Mouse (Mus musculus) layer of hippocampus, adult 11-12 months (tissue): ENCODE results near the gene Phf21a.
A peak's percentile ranks its signal among the peaks of the same experiment; 100 is the strongest.

Source experiments
- DNase-seq: peaks from one replicate; pipeline ENCODE4 v3.0.0; 2022; ENCODE audit warnings: low spot score

Phf21a gene

DNA sequence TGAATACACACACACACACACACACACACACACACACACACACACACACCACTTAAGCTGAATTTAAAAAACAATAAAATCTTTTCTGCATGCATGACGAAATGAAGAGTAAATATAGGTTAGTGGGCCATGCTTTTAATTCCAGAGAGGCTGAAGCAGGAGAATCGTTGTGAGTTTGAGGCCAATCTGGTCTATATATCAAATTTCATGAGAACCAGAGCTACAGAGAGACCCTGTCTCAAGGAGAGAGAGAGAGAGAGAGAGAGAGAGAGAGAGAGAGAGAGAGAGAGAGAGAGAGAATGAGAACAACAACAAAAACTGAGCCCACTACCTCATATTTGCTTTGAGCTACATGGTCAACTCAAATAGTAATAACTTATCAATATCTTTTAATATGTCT, at the start of gene Phf21a:
Phf21a (plus strand) TSS at position 301 of the 400 bp plus-strand sequence.
- no peak for DNase-seq

DNA sequence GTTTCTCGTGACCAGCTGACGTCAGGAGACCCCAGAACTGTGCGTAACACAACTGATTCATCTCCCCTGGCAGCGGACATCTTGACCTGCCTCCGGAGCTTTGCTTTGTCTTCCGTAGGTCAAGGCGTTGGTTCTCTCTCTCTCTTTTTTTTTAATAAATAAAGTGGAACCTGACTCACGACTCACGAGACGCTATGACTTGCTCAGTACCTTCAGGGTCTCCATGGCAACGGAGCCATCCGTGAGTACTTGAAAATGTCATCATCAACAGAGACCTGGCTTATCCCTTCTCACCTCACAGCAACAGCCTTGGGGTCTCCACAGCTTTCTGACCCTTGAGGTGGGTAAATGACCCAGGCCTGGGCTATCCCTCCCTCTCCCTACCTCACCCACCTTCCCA, 49.6 kb upstream of the Phf21a start:
- no peak for DNase-seq

DNA sequence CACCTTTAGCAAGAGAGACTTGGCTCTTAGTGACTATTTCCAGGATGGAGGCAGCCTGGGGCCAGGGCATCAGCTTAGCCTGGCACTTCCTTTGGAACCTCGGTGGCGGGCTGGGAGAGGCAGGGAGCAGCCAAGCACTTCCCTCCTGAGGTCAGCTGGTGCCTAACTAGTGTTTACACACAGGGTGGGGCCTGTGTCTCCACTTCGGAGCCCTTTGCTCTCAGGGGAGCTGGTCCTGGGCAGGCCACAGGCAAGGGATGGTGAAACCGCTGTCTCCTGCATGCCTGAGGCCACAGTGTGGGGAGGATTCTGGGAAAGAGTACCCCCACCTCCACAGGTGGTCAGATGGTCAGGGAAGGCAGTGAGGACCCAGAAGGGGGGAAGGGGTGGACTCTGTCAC, 45.3 kb upstream of the Phf21a start:
- no peak for DNase-seq

DNA sequence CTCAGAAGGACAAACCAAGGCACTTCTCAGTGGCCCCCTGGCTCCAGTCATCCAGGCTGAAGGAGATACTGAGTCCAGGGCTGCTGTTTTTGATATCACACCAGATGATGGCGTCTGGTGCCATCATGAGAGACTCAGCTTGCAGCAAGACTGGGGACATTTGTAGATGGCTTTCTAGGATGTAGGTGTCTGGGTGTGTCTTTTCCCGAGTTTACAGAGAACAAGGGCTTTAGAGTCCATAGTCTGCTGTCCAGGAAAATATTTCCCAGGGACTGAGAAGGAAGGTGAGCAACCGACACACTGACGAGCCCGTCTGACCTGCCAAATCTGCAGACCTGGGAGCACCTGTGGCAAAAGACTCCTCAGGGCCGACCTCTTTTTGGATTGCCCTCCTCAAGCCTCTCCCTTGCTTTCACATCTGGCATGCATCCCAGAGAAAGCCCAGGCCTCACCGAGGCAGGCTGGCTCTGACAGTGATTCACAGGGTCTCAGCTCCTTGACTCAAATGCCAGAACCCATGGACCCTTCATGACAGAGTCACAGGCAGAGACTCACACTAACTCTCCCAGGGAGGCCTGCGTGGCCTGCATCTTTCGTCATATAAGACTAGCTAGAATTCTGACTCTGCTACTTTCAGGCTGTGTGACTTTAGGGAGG, 44.8 kb upstream of the Phf21a start:
- no peak for DNase-seq

DNA sequence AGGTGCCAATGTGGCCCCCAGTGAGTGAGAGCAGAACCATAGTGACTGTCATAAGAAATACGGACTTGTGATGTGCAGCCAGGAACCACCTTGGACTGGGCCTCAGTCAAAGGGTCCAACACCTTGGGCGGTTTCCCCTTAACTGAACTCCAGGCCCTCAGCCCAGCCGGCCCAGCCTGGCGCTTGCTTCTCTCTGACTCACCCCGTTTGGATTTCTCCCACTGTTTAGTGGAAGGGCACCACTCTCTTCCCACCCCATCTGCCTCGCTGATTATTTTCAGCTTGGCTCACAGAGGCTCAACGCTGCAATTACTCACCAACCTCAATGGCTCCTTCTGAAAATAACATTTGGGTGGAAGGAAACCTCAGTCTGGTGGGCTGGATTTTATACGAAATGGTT, 40.7 kb upstream of the Phf21a start:
- DNase-seq: peak; percentile 44

DNA sequence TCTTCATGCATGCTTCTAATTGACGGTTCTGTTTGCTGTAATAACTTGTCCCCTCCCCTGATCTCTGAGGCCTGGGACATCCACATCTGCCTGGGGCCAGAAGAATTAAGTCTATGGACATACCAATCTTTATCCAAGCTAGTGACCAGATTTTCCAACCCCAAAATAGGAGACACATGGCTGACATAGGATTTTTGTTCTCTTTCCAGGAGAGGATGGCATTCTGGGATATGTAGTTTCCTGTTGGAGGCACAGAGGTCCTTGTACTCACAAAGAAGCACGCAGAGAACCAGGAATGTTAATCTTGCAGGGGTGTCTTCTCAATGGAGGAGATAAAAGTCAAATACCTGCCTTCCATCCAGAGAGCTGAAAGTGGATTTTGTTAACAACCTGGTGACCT, 40.2 kb upstream of the Phf21a start:
- no peak for DNase-seq

DNA sequence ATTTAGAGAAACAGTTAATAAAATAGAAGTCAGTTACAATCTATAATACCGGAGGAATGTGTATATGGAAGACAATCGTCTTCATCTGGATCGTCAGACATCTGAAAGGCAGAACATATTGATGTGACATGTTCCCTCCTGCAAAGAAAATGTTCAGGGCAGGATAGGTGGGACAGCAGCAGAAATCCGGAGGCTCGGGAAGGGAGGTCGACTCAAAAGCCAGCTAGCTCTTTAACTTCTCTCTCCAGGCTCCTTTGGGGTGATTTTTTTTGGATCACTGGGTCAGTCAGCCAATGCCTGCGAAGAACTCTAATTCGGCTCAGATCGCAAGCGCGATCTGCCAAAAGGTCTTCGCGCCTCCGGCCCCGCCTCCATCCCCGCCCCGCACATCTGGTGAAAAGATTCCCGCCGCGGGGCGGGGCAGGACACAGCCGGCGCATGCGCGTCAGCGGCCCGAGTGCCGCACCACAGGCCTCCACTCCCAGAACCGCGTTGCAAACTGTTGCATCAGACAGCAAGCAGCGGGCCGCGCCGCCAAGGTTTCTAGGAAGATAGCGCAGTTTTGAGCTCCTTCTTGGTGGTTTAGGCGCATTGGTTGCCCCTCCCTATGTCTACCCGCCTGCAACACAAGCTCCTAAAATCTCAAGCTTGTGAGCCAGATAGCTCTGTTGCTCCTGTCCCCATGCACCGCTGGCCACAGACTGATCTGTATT, 37.7 kb upstream of the Phf21a start:
- peak; percentile 86 for DNase-seq

DNA sequence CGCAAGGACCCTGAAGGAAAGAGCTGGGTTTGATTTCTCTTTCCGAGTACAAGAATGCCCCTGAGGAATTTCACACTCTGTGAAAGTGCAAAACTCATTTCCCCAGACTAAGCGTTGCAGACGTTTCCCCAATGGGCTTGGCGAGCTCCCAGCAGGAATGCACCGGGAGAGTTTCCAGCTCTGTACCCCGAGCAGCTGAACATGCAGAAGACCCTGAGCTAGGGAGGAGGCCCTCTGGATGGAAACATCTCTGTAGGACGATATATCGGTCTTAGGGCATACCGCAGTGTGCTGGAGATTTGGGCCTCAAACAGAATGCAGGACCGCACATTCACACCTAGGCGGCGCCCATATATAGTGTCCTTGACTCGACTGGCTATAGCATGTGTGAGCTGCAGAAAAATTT, 37.1 kb upstream of the Phf21a start:
- DNase-seq: peak; percentile 55

DNA sequence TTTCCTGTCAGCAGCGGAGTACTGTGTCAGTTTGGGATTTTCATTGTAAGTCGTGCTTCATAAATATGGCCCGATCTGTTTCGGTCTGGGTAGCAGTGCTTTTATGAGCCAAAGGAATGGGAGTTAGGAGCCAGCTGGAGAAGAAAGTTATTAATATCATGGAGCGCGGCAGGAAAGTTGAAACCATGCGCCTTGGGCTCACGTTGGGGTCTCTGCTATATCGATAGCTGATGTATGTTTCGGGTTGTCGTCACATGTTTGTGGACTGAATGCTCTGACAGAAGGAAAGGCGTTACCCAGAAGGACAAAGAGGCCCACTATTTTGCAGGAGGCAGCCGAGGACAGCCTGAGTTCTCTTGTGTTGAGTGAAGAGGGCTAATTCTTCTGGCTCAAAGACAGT, 36.2 kb upstream of the Phf21a start:
- no peak for DNase-seq

DNA sequence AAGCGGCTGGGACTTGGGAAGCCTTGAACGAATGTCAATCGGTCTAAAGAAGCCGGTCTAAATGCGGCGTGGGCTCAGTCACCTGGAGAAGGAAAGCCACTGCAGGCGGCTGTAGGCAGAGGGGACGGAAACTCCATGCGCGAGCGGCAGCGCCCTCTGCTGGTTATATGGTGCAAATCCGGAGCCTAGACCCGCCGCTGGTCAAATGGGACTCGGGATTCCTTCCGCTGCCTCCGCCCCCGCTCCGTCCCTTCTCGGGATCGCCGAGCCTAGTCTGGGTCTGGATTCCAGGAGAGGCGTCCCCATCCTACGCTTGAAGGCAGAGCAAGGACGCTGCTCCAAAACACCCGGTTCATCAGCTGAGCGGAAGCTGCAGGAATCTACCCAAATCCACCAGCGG, 34.4 kb upstream of the Phf21a start:
- peak; percentile 92 for DNase-seq

DNA sequence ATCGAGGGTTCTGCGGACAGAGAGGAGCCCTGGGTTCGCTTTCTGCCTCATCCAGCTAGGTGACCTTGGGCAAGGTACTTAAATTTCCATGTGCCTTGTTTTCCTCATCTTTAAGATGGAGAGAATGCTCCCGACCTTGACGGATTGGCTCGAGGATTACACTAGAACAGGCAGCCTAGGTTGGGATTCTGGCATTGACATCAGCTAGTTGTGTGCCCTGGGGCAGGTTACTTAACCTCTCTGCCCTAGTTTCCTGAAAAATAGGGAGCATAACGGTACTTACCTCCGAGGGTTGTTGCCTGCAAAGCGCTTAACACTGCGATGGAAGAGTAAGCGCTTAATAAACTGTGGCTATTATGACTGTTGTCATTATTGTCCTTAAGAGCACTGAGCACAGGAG, 34.0 kb upstream of the Phf21a start:
- no peak for DNase-seq

DNA sequence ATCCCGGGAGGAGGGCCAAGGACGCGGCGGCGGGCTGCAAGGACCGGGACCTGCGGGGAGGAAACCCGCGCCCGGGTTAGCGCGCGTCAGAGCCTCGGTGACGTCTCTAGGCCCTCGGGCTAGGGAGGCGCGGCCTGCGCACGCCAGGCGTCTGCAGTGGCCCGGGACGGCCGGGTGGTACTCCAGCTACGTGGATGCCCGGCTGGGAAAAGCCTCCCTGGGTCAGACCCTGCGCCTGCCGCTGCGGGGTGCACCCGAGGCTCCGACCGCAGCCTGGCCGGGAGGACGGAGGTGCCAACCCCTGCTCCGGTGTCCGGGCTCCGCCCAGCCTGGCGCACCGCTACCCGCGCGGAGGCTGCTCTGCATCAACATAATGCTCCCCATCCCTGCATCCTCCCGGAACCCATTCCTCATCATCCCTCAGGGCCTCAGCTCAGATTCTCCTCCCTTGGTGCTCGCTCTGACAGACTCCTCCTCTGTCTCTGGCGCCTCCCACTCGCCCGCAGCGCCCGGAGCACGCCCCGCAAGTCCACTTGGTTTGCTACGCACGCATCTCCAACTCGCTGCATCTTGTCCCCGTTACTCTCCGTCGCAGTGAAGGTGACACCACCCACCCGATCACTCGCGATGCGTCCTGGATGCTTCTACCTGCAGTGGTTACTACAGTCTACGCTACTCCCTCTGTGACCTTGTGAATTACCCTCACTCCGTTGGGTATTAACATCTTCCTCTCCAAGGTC, 33.3 kb upstream of the Phf21a start:
- peak; percentile 62 for DNase-seq

DNA sequence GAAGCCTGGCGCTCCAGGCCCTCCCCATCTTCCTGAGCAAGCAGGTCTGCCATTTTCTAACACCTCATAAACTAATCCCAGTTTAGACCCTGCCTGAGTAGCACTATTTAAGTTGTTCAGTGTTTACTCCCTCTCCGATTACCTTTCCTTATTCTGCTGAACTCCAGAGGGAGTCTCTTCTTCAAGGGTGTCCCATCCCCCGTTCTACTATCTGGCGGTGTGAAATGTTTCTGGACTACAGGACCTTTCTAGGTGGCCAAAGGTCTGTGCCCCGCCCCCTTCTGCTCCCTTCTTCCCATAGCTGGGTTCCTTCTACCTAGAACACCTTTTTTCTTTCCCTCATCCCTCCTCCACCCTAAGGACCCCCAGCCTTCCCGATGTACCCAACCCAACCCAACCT, 32.6 kb upstream of the Phf21a start:
- DNase-seq: no peak

DNA sequence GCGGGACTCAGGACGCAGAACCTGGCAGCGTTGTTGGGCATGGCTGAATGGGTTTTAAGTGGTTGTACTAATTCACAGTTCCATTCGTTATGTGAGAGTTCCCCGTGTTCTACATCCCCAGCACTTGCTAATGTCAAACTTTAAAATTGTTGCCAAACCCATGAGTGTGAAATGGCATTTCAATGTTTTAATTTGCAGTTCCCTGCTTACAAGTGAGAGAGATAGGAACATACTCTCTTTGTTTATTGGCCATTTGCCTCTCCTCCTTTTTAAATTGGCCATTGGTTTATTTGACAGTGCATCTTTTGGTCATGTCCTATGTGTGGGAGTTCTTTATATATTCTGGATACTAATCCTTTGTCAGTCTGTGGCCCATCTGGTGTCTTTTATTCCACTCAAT, 31.6 kb upstream of the Phf21a start:
- DNase-seq: peak; percentile 21

DNA sequence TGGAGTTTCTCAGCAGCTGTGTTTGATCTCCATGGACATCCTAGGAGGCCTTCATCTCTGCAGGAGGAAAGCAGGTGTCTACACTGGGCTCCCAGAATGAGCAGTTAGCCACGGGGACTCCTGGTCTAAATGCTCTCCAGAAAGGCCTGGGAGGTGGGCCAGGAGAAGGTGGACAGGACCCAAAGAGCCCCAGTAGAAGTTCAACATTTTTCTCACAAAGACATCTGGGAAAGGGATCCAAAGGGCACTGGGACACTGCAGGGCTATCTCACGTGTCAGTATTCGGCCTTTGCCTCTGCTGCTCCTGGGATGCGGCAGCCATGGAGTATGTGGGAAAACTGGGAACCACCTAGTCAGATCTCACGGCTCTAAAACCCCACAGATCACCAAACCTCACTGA, 29.8 kb upstream of the Phf21a start:
- DNase-seq: no peak

DNA sequence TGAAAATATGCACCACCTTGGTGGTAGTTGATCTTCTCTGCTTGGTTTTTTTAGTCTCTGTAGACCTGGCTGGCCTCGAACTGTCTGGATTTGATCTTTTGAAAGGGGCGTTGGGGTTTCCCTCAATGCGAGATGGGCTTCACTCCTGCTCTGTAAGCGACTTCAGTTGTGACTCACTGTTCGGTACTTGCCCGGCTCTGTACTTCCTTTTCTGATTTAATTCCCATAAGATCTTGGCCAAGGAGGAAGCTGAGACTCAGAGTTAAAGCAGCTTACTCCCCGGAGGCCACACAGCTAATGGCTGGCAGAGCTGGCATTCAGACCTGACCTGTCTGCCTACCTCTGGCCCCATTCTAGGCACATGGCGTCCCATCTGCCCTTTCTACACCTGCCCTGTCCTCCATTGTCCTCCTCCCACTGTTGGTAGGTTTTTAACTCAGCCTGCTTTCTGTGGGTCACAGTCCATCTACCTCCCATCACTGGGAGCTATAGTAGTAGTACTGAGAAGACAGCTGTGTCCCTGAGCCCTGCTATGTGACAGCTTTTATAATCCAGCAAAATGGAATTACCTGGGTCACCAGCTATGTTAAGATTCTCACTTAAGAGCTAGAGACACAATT, 27.5 kb upstream of the Phf21a start:
- DNase-seq: no peak

DNA sequence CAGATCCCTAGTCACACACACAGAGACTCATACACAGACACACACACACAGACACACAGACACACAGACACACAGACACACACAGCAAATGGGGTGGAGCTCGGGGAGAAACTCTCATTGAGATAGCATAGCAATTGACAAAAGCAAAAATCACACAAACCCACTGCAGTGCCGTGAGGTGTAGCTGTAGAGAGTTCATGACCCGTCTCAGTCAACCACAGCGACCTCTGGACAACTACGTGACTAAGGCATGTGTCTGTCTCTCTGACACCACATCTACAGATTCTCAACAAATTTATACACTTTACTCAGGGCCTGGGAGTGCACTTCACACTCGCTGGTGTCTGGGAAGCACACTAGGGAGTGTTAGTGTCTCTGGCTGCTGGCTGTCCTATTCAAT, 27.0 kb upstream of the Phf21a start:
- no peak for DNase-seq

DNA sequence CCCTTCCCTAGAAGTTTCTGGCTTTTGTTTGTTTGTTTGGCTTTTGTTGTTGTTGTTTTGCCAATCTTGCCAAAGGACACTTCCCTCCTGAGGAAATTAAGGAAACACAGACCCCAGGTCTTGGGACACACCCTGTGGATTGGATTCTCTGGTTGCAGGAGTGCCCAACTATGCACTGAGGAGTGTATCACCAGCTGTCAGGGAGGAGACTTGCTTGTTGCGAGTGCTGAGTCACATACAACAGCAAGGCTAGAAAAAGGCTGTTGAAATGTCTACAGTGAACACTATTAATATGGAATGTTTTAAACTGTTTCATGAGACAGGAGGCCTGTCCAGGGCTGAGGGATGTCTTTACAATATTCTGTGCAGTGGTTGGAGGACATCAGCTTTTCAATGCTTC, 26.0 kb upstream of the Phf21a start:
- DNase-seq: no peak

DNA sequence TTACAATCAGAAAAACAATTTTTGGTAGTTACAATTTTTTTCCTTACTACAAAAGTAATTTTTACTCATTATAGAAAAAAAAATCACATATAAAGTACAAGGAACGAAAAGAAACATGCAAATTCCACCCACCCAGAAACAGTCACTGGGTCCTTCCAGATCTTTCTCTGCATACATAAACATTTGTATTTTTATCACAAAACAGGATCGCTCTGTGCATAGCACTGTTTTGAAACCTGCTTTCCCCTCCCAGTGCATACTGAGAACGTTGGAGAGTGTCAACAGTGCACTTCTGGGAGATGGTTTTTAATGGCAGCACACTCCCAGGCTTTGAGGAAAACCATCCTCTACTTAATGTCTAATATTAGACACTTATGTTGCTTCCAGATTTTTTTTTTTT, 25.3 kb upstream of the Phf21a start:
- DNase-seq: no peak

DNA sequence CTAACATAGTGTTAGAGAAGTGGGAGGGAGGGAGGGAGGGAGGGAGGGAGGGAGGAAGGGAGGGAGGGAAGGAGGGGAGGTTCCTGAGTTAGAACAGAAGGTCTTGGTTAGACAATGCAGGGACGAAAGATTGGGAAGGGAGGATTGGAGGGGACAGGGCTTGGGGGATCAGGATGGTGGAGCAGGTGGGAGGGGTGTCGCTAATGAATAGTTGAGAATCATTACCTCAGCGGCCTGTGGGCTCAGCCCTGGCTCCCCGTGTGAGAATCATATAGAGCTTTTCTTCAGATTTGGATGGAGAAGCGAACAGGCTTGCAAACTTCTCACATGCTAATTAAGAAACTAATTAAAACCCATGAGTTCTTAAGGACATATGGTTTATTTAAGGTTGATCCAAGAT, 23.3 kb upstream of the Phf21a start:
- no peak for DNase-seq

DNA sequence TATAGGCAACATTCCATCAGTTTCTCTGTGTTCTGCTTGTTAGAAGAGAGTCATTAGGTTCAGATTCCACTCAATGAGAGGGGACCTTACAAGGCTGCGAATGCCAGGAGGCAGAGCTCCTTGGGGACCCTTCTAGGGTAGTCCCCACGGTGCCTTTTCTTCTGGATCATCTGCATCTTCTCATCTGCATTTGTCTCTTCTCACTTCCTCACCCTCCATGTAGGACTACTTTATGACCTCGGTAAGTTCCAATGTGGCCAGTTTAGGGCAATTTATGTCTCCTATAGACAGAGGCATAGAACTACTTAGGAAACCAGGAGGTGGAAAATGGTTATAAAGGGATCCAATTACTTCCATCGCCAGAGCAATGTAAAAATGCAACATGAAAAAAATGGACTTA, 21.8 kb upstream of the Phf21a start:
- no peak for DNase-seq

DNA sequence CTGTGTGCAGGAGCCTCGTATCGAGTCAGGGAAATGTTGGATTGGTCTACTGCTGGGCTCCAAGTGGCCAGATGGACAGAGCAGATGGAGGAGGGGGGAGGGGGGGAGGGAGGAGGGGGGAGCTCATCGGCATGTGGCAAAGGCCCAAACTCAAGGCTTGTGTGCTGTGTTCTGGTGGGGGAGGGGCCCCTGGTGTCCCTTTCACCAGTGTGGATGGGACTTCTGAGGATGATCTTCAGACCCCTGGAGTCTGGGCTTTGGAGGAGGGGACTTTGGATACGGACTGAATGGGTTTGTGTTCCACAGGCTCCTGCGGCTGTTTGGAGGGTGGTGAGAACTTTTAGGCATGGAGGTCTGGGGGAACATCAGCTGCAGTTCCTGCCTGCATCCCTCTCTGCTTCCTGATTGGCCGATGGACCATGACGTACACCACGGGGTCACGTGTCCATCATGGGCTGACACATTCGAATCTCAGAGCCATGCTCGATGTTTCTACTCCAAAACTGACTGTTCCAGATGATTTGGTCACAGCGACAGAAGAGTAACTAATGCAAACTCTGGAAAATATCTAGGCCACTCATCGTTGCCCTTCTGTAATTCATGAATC, 16.7 kb upstream of the Phf21a start:
- no peak for DNase-seq

DNA sequence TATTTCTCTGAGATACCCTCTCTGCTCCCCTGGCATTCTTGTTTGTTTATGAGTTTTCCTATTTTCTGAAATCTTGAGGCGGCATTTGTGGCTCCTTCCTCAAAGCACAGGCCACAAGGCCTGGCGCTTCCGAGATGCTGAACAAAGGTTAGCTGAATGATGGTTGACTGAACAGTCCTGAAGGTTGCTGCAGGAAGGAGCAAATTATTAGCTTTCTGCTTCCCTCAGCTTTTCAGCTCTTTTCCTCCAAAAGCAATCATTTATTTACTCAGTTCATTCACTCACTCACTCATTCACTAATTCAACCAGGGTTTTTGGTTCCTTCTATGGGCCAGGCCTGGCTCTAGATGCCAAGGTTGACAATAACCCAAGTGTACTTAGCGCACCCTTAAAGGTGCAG, 10.7 kb upstream of the Phf21a start:
- DNase-seq: no peak
